ENCODE assay signal across 31 mouse cellular contexts in the genomic region with DNA sequence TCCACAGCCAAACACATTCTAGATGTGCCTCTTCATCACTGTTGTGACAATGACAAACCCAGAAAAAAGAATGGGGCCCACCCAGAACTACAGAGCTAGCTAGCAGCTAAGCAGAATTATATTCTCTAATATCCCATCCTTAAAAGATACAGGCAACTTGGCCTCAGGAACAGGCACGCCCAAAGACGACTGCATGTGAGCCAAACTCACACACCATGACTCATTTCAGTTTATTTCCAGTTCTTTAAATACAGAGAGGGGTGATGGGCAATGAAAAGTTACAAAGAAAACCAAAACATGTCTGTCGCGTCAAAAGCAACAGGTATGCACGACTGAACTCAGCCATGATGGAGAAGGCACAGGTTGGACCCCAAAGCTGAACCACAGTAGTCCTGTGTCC. TPM values are rescaled to one million over a fixed set of nuclear protein-coding genes. Genes with fewer than 3 reads are reported as not detected.
"Had no signal": no experiment of that assay in that cellular context is flagged by ENCODE, and none has a peak within 500 bp of the region (broad histone marks: within the 10 kb centered on the region; RNA-seq: fewer than 3 reads in every experiment).

No protein-coding gene starts in this region.

- H3K4me3 ChIP-seq: gastrocnemius, adult 2 months; heart, embryonic 10.5 days; heart, embryonic 12.5 days; hindbrain, embryonic 13.5 days; hindbrain, embryonic 15.5 days; kidney, embryonic 15.5 days; limb, embryonic 12.5 days; liver, embryonic 12.5 days had no signal

- H3K36me3 ChIP-seq: heart, embryonic 10.5 days; heart, embryonic 12.5 days; hindbrain, embryonic 13.5 days; hindbrain, embryonic 15.5 days; kidney, embryonic 15.5 days; limb, embryonic 12.5 days; liver, embryonic 12.5 days had no signal

- H3K27me3 ChIP-seq: hindbrain, embryonic 15.5 days; kidney, embryonic 15.5 days; limb, embryonic 12.5 days had no signal

- ATAC-seq: hindbrain, postnatal 0 days; liver, embryonic 12.5 days had no signal

- DNase-seq: gastrocnemius, adult 2 months; gastrocnemius, postnatal 10 days; gastrocnemius, postnatal 25 days; heart, adult 18-20 months; heart, postnatal 10 days; heart, postnatal 36 days; kidney, adult 11 months; kidney, adult 2 months; kidney, adult 9 months; kidney, postnatal 14 days; kidney, postnatal 36 days; layer of hippocampus, adult 9-11 months; layer of hippocampus, postnatal 36 days; left cerebral cortex, postnatal 4 days had no signal

- H3K4me1 ChIP-seq: heart, embryonic 10.5 days; heart, embryonic 12.5 days; hindbrain, embryonic 13.5 days; hindbrain, embryonic 15.5 days; kidney, embryonic 15.5 days; liver, embryonic 12.5 days had no signal

- H3K27ac ChIP-seq: gastrocnemius, adult 2 months; heart, embryonic 10.5 days; hindbrain, embryonic 13.5 days; hindbrain, embryonic 15.5 days; hindbrain, postnatal 0 days; kidney, embryonic 15.5 days; kidney, postnatal 0 days; limb, embryonic 12.5 days; liver, embryonic 12.5 days; liver, embryonic 14.5 days had no signal

- H3K4me2 ChIP-seq: heart, embryonic 12.5 days; hindbrain, embryonic 13.5 days; hindbrain, embryonic 15.5 days; kidney, embryonic 15.5 days; limb, embryonic 12.5 days; liver, embryonic 12.5 days had no signal

- H3K9ac ChIP-seq: heart, embryonic 12.5 days; hindbrain, embryonic 13.5 days; hindbrain, embryonic 15.5 days; kidney, embryonic 15.5 days; limb, embryonic 12.5 days; liver, embryonic 12.5 days; liver, embryonic 14.5 days had no signal

- H3K9me3 ChIP-seq: heart, embryonic 10.5 days; heart, embryonic 12.5 days; hindbrain, embryonic 13.5 days; hindbrain, embryonic 15.5 days; kidney, embryonic 15.5 days; limb, embryonic 12.5 days; liver, embryonic 12.5 days had no signal

RNA-seq across cellular contexts. Expression of a gene that starts 20.3 kb away (rescaled TPM):
- polyA plus RNA-seq: frontal cortex, adult 2 months; heart, embryonic 10.5 days; heart, embryonic 12.5 days; heart, embryonic 14.5 days; heart, embryonic 16.5 days; hindbrain, embryonic 11.5 days; hindbrain, embryonic 13.5 days; hindbrain, embryonic 15.5 days; hindbrain, postnatal 0 days; kidney, adult 2 months; kidney, embryonic 15.5 days; kidney, postnatal 0 days; large intestine, adult 2 months; limb, embryonic 12.5 days; limb, embryonic 14.5 days; liver, adult 2 months; liver, embryonic 12.5 days; liver, embryonic 14.5 days had no signal

RNA-seq across cellular contexts. Expression of a gene that starts 37.1 kb away (rescaled TPM):
- polyA plus RNA-seq: frontal cortex, adult 2 months; heart, embryonic 10.5 days; heart, embryonic 12.5 days; heart, embryonic 14.5 days; heart, embryonic 16.5 days; hindbrain, embryonic 11.5 days; hindbrain, embryonic 13.5 days; hindbrain, embryonic 15.5 days; hindbrain, postnatal 0 days; kidney, adult 2 months; large intestine, adult 2 months; limb, embryonic 12.5 days; limb, embryonic 14.5 days; liver, adult 2 months; liver, embryonic 12.5 days had no signal
